Mouse (Mus musculus) C2C12 (cell line): Measurements from ENCODE around the gene Sinhcaf.

ENCODE experiments used
- CTCF ChIP-seq: IDR thresholded peaks from one replicate; pipeline ENCODE4 v1.5.1; 2011; ENCODE audit not compliant: control insufficient read depth, insufficient read depth, insufficient read length
- MAX ChIP-seq: IDR thresholded peaks from one replicate; pipeline ENCODE4 v1.6.1; 2011; ENCODE audit warnings: mild to moderate bottlenecking, control low read depth

DNA sequence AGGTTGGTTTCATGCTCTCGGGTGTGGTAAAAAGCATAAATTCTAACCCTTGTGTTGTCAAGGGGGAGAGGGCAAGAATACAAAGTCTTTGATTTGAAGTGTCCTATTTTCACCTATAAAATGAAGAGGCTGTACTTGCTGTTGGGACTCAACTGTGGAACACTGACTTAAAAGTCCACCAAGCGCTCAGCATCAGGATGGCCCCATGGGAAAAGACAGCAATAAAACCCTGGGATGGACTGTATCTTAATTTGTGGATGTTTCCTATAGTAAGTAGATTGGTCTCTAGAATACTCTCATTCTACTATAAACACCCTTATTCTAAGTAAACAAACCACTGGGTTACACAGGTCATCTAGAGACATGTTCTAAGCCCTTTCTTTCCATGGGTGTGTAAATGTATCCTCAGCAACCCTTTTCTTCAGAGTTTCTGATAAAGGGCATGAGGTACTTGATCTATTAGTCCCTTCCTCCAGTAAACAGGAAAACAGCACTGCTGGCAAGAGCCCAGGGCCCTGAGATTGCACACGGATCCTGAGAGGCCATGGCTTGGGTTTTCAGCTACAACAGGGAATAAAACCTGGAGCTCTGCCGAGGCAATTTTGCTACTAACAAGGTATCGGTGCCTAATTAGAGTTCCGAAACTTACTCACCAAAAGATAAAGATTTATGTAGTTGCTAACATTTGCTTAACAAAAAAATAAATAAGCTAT, 45.5 kb upstream of the Sinhcaf start:
- TF ChIP-seq CTCF (no peak), MAX (no peak)
